Mouse (Mus musculus): ENCODE results near the gene Wnt1. TPM values are rescaled to one million over a fixed set of nuclear protein-coding genes. Genes with fewer than 3 reads are reported as not detected.

Gene Wnt1
- polyA plus RNA-seq, 1 experiment = not detected

GRCm38 (mm10) chr15:98753021-98753423 is 36.6 kb upstream of the Wnt1 start:
- H3K27ac ChIP-seq (ENCODE audit: insufficient read depth, low read depth, low read length) = no peak overlapping the region
- TF ChIP-seq CTCF (conservative IDR thresholded peaks at IDR 0.05; ENCODE audit: insufficient read depth, insufficient read length, low read depth, low read length) (no peak), POLR2A (IDR thresholded peaks at IDR 0.05; ENCODE audit: low read depth, low read length) (no peak)
- H3K27me3 ChIP-seq (replicated peaks; ENCODE audit: control insufficient read depth, insufficient read depth, low read length) = no peaks in the 10 kb centered on the region
- H3K4me3 ChIP-seq (ENCODE audit: insufficient read depth, low read depth, low read length) = no peak overlapping the region
- no peaks in the 10 kb centered on the region for H3K36me3 ChIP-seq (ENCODE audit: control insufficient read depth, insufficient read depth, low read length)
- H3K4me1 ChIP-seq (ENCODE audit: control insufficient read depth, insufficient read depth, low read length) = 0 out of 2 replicates have a peak, but pooled peaks cover 4% of the 10 kb centered on the region
- 79% methylated on average over 8 of the region's 8 CpGs for WGBS
- no peak for DNase-seq

GRCm38 (mm10) chr15:98754125-98754524 is 35.5 kb upstream of the Wnt1 start:
- WGBS = 90% methylated on average over 2 of the region's 2 CpGs
- Histone ChIP-seq H3K27ac (ENCODE audit: insufficient read depth, low read depth, low read length) (no peak overlapping the region), H3K36me3 (ENCODE audit: control insufficient read depth, insufficient read depth, low read length) (no peaks in the 10 kb centered on the region), H3K4me1 (ENCODE audit: control insufficient read depth, insufficient read depth, low read length) (no peaks in the 10 kb centered on the region), H3K4me3 (ENCODE audit: insufficient read depth, low read depth, low read length) (no peak overlapping the region), H3K27me3 (replicated peaks; ENCODE audit: control insufficient read depth, insufficient read depth, low read length) (no peaks in the 10 kb centered on the region)
- TF ChIP-seq POLR2A (IDR thresholded peaks at IDR 0.05; ENCODE audit: low read depth, low read length) (no peak), CTCF (conservative IDR thresholded peaks at IDR 0.05; ENCODE audit: insufficient read depth, insufficient read length, low read depth, low read length) (no peak)
- no peak for DNase-seq

- H3K36me3 ChIP-seq (ENCODE audit: control insufficient read depth, insufficient read depth, low read length) = no peaks in the 10 kb centered on the region
- no peak for TF ChIP-seq CTCF (conservative IDR thresholded peaks at IDR 0.05; ENCODE audit: insufficient read depth, insufficient read length, low read depth, low read length)
- TF ChIP-seq POLR2A (IDR thresholded peaks at IDR 0.05; ENCODE audit: low read depth, low read length) = no peak
- 1% methylated on average over 23 of the region's 24 CpGs for WGBS
- peak; percentile 86 for DNase-seq
- H3K4me1 ChIP-seq (ENCODE audit: control insufficient read depth, insufficient read depth, low read length) = peaks cover 7% of the 10 kb centered on the region; the same call in 1 of the 2 replicates
- peak overlapping the region; percentile 93 for H3K4me3 ChIP-seq (ENCODE audit: insufficient read depth, low read depth, low read length)
- H3K27ac ChIP-seq (ENCODE audit: insufficient read depth, low read depth, low read length) = peak overlapping the region; percentile 54; the same call in 1 of the 2 replicates
- H3K27me3 ChIP-seq (replicated peaks; ENCODE audit: control insufficient read depth, insufficient read depth, low read length) = no peaks in the 10 kb centered on the region
Measured at GRCm38 (mm10) chr15:98762201-98762621, 27.4 kb upstream of the Wnt1 start.

- Histone ChIP-seq H3K27ac (ENCODE audit: insufficient read depth, low read depth, low read length) (peak within 1 kb of the TSS; percentile 54), H3K4me3 (ENCODE audit: insufficient read depth, low read depth, low read length) (peak within 1 kb of the TSS; percentile 93), H3K36me3 (ENCODE audit: control insufficient read depth, insufficient read depth, low read length) (no peaks in the 10 kb centered on the region), H3K27me3 (replicated peaks; ENCODE audit: control insufficient read depth, insufficient read depth, low read length) (no peaks in the 10 kb centered on the region), H3K4me1 (ENCODE audit: control insufficient read depth, insufficient read depth, low read length) (peaks cover 7% of the 10 kb centered on the region; the same call in 1 of the 2 replicates)
- no peak for TF ChIP-seq POLR2A (IDR thresholded peaks at IDR 0.05; ENCODE audit: low read depth, low read length)
- TF ChIP-seq CTCF (conservative IDR thresholded peaks at IDR 0.05; ENCODE audit: insufficient read depth, insufficient read length, low read depth, low read length) = no peak
- 1% methylated on average over 71 of the region's 76 CpGs for WGBS
- DNase-seq = peak; percentile 98
Measured at GRCm38 (mm10) chr15:98762670-98763529, 26.8 kb upstream of the Wnt1 start, which contains the start of gene Arf3. Gene Arf3 (minus strand): TSS chr15:98763214.

GRCm38 (mm10) chr15:98765929-98766328 is 23.7 kb upstream of the Wnt1 start:
- DNase-seq = no peak
- TF ChIP-seq CTCF (conservative IDR thresholded peaks at IDR 0.05; ENCODE audit: insufficient read depth, insufficient read length, low read depth, low read length) = no peak
- no peak for TF ChIP-seq POLR2A (IDR thresholded peaks at IDR 0.05; ENCODE audit: low read depth, low read length)
- Histone ChIP-seq H3K27me3 (replicated peaks; ENCODE audit: control insufficient read depth, insufficient read depth, low read length) (no peaks in the 10 kb centered on the region), H3K27ac (ENCODE audit: insufficient read depth, low read depth, low read length) (no peak overlapping the region), H3K4me1 (ENCODE audit: control insufficient read depth, insufficient read depth, low read length) (peaks cover 7% of the 10 kb centered on the region; the same call in 1 of the 2 replicates), H3K36me3 (ENCODE audit: control insufficient read depth, insufficient read depth, low read length) (no peaks in the 10 kb centered on the region), H3K4me3 (ENCODE audit: insufficient read depth, low read depth, low read length) (no peak overlapping the region)
- 65% methylated on average over 4 of the region's 4 CpGs for WGBS

- Histone ChIP-seq H3K4me3 (ENCODE audit: insufficient read depth, low read depth, low read length) (no peak overlapping the region), H3K36me3 (ENCODE audit: control insufficient read depth, insufficient read depth, low read length) (no peaks in the 10 kb centered on the region), H3K27me3 (replicated peaks; ENCODE audit: control insufficient read depth, insufficient read depth, low read length) (no peaks in the 10 kb centered on the region), H3K4me1 (ENCODE audit: control insufficient read depth, insufficient read depth, low read length) (0 out of 2 replicates have a peak, but pooled peaks cover 8% of the 10 kb centered on the region), H3K27ac (ENCODE audit: insufficient read depth, low read depth, low read length) (no peak overlapping the region)
- no peak for DNase-seq
- 63% methylated on average over 5 of the region's 5 CpGs for WGBS
- TF ChIP-seq CTCF (conservative IDR thresholded peaks at IDR 0.05; ENCODE audit: insufficient read depth, insufficient read length, low read depth, low read length) = no peak
- no peak for TF ChIP-seq POLR2A (IDR thresholded peaks at IDR 0.05; ENCODE audit: low read depth, low read length)
Measured at GRCm38 (mm10) chr15:98768259-98768658, 21.4 kb upstream of the Wnt1 start.

GRCm38 (mm10) chr15:98771813-98772425 is 17.7 kb upstream of the Wnt1 start:
- 29% methylated on average over 12 of the region's 12 CpGs for WGBS
- DNase-seq = no peak
- Histone ChIP-seq H3K27ac (ENCODE audit: insufficient read depth, low read depth, low read length) (no peak overlapping the region), H3K4me3 (ENCODE audit: insufficient read depth, low read depth, low read length) (peak overlapping the region; percentile 41), H3K4me1 (ENCODE audit: control insufficient read depth, insufficient read depth, low read length) (peaks cover 6% of the 10 kb centered on the region; the same call in 1 of the 2 replicates), H3K36me3 (ENCODE audit: control insufficient read depth, insufficient read depth, low read length) (no peaks in the 10 kb centered on the region), H3K27me3 (replicated peaks; ENCODE audit: control insufficient read depth, insufficient read depth, low read length) (peaks cover 4% of the 10 kb centered on the region; the same call in 1 of the 2 replicates)
- no peak for TF ChIP-seq POLR2A (IDR thresholded peaks at IDR 0.05; ENCODE audit: low read depth, low read length)
- no peak for TF ChIP-seq CTCF (conservative IDR thresholded peaks at IDR 0.05; ENCODE audit: insufficient read depth, insufficient read length, low read depth, low read length)
